Mouse (Mus musculus): ENCODE measurements around the gene A830005F24Rik. TPM values are rescaled to one million over a fixed set of nuclear protein-coding genes. Genes with fewer than 3 reads are reported as not detected.
"Not testable (repeated sequence)": the region's sequence is repeated elsewhere in the genome, so short reads cannot be mapped to it uniquely, and the experiment has no call there.

A830005F24Rik gene
- polyA plus RNA-seq, 1 experiment, result not detected

DNA sequence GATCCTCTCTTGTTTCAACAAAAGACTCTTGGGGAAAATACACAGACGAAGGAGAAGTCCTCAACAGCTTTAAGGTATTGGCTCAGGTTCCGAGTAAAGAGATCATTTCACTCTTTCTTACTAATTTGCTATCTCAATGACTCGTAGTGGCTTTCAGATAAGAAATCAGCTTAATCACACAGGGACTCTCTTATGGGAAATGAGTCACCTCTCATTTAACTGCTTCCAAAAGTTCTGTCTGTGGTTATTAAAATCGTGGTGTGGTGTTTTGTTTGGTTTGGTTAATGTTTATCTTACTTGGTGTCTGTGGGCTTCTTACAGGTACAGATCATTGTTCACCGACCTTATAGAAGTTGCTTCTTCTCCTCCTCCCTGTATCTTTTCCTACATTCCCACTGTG lies 10.9 kb upstream of the A830005F24Rik start:
- TF ChIP-seq CTCF (IDR thresholded peaks at IDR 0.05; ENCODE audit: low read depth, low read length) (no peak), POLR2A (IDR thresholded peaks at IDR 0.05; ENCODE audit: borderline replicate concordance, low read depth, low read length) (no peak)

DNA sequence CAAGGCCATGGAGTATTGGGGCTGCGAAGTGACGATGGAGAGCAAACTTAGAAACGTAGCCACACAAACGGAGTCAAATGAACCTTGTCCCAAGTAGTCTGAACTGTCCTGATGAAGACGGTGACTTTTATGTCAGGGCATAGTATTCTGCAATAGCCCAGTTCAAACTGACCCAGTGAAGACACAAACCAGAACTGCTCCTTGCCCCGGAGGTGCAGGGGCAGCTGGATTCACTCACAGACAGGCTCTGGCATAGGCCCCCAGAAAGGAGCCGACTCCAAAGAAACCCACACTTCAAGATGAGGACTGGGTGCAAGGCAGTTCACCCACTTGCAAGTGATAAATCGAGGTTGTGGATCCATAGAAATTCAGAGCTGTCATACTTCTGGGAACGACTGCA lies 4.7 kb upstream of the A830005F24Rik start:
- Histone ChIP-seq H3K4me1 (ENCODE audit: control insufficient read depth, insufficient read depth, low read length) (peaks cover 6% of the 10 kb centered on the region), H3K27ac (ENCODE audit: insufficient read depth, low read depth, low read length) (no peak overlapping the region), H3K4me3 (ENCODE audit: insufficient read depth, low read length) (no peak overlapping the region)
- no peak for TF ChIP-seq CTCF (IDR thresholded peaks at IDR 0.05; ENCODE audit: low read depth, low read length)

More for the DNA sequence above, 10.9 kb upstream of the A830005F24Rik start:
- no peaks in the 10 kb centered on the region for H3K4me1 ChIP-seq (ENCODE audit: control insufficient read depth, insufficient read depth, low read length)
- H3K27ac ChIP-seq (ENCODE audit: insufficient read depth, low read depth, low read length), result no peak overlapping the region
- H3K4me3 ChIP-seq (ENCODE audit: insufficient read depth, low read length), result no peak overlapping the region

DNA sequence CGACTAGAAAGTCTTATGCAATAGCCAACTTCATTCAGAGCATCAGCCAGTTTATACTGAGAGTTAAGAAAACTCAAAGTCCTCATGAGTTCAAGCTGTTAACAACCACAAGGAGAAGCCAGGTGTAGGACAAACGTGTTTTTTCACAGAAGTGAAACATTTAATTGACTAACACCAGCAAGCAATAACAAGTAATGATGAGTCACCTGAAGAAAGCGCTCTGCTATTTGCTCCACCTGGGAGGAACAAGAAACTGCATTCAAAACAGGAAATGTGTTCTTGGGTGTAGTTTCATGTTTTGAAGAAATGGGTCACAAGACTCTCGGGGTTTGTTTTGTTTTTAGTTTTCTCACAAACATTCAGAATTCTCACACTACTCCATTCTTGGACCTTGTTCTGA lies 2.5 kb downstream of the A830005F24Rik start:
- Histone ChIP-seq H3K4me1 (ENCODE audit: control insufficient read depth, insufficient read depth, low read length) (peaks cover 8% of the 10 kb centered on the region), H3K4me3 (ENCODE audit: insufficient read depth, low read length) (no peak overlapping the region), H3K27ac (ENCODE audit: insufficient read depth, low read depth, low read length) (no peak overlapping the region)
- no peak for TF ChIP-seq CTCF (IDR thresholded peaks at IDR 0.05; ENCODE audit: low read depth, low read length)
- TF ChIP-seq POLR2A (IDR thresholded peaks at IDR 0.05; ENCODE audit: borderline replicate concordance, low read depth, low read length), result no peak

DNA sequence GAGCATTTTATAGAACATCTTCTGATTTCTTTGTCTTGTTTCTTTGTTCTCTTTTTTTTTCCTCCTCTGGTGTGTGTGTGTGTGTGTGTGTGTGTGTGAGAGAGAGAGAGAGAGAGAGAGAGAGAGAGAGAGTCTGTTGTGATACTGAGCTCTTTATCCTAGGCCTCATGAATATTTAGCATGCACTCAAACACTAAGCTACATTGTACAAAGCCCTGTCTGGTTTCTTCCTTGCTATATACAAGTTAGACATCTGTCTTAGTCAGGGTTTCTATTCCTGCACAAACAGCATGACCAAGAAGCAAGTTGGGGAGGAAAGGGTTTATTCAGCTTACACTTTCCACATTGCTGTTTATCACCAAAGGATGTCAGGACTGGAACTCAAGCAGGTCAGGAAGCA lies 5.8 kb downstream of the A830005F24Rik start:
- not testable (repeated sequence) for H3K4me1 ChIP-seq (ENCODE audit: control insufficient read depth, insufficient read depth, low read length); H3K4me3 ChIP-seq (ENCODE audit: insufficient read depth, low read length); H3K27ac ChIP-seq (ENCODE audit: insufficient read depth, low read depth, low read length)

DNA sequence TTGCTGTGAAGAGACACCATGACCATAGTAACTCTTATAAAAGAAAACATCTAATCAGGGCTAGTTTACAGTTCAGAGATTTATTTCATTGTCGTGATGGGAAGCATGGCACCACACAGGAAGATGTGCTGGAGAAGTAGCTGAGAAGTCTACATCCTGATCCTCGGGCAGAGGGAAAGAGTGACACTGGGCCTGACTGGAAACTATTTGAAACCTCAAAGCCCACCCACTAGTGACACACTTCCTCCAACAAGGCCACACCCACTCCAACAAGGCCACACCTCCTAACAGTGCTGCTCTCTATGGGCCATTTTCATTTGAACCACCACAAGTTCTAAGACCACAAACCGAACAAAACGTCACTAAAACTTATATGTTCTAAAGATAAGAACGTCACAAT lies 12.4 kb downstream of the A830005F24Rik start:
- H3K4me1 ChIP-seq (ENCODE audit: control insufficient read depth, insufficient read depth, low read length), result peaks cover 7% of the 10 kb centered on the region
- TF ChIP-seq CTCF (IDR thresholded peaks at IDR 0.05; ENCODE audit: low read depth, low read length) (no peak), POLR2A (IDR thresholded peaks at IDR 0.05; ENCODE audit: borderline replicate concordance, low read depth, low read length) (no peak)
- no peak overlapping the region for H3K4me3 ChIP-seq (ENCODE audit: insufficient read depth, low read length)
- no peak overlapping the region for H3K27ac ChIP-seq (ENCODE audit: insufficient read depth, low read depth, low read length)

DNA sequence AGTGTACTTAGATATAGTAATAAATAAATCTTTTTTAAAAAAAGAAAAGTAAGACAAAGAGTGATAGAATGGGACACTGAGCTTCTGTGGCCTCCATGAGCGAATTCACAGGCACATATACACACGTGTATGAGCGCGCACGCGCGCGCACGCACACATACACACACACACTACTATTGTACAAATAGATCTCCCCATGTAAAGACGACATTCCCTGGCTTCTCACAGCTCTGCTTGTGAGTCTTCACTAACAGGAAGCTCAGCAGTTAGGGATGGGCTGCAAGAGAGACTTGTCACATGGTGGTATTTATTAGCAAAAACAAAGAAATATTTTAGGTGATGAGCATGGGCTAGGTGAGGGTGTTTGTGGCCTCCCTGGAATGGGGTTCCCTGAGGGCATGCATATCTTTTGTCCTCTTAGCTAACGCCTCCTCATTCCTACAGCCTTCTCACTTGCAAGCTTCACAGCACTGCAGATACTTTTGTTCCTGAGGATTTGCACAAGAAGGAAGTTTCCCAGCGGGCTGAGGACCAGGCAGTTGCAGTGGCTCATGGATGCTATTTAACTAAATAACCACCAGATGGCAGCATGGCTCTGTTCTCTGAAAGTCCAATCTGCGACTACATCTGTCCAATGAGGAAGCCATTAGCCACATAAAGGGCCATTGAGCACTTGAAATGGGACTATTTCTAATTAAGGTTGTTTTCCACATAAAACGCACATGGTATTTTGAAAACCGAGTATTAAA lies 14.9 kb downstream of the A830005F24Rik start:
- H3K4me1 ChIP-seq (ENCODE audit: control insufficient read depth, insufficient read depth, low read length), result peaks cover 13% of the 10 kb centered on the region
- no peak overlapping the region for H3K27ac ChIP-seq (ENCODE audit: insufficient read depth, low read depth, low read length)
- TF ChIP-seq POLR2A (IDR thresholded peaks at IDR 0.05; ENCODE audit: borderline replicate concordance, low read depth, low read length) (no peak), CTCF (IDR thresholded peaks at IDR 0.05; ENCODE audit: low read depth, low read length) (peak; percentile 54)
- H3K4me3 ChIP-seq (ENCODE audit: insufficient read depth, low read length), result no peak overlapping the region

DNA sequence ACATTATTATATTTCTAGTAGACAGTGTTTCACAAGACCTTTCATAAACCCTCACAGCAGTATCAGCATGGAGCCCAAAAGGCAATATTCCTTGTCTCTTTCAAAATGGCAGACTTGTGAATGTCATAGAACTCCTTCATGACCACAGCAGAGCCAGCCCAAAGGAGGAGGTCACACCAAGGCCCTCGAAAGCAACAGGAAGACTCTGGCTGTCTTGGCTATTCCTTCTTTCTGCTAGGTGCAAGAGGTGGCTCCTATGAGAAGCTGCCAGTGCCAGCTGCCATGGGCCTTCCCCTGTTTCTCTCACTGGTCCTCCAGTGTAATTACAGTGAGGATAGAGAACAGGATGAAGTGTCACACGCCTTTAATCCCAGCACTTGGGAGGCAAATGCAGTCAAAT lies 15.7 kb downstream of the A830005F24Rik start:
- Histone ChIP-seq H3K4me3 (ENCODE audit: insufficient read depth, low read length) (no peak overlapping the region), H3K4me1 (ENCODE audit: control insufficient read depth, insufficient read depth, low read length) (peaks cover 13% of the 10 kb centered on the region), H3K27ac (ENCODE audit: insufficient read depth, low read depth, low read length) (no peak overlapping the region)
- TF ChIP-seq POLR2A (IDR thresholded peaks at IDR 0.05; ENCODE audit: borderline replicate concordance, low read depth, low read length), result no peak
- TF ChIP-seq CTCF (IDR thresholded peaks at IDR 0.05; ENCODE audit: low read depth, low read length), result no peak

DNA sequence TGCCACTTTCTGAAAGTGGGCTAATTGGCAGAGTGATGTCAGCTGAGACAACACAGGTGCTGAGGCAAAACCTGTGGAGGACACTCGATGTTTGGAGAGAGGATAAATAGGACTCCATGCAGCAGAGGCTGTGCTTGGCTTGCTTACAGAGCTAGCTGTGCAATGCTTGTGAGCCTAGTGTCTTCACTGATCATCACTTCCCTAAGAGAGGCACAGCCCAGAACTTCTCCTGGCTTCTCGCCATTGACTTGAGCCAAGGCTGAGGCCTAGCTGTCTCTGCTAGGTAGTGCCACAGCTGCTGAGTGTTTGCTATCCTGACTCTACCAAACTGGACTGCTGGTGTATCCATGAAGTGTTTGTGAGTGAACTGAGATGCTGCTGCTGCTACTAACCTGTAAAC lies 17.3 kb downstream of the A830005F24Rik start:
- TF ChIP-seq CTCF (IDR thresholded peaks at IDR 0.05; ENCODE audit: low read depth, low read length) (no peak), POLR2A (IDR thresholded peaks at IDR 0.05; ENCODE audit: borderline replicate concordance, low read depth, low read length) (no peak)
- no peak overlapping the region for H3K27ac ChIP-seq (ENCODE audit: insufficient read depth, low read depth, low read length)
- peaks cover 13% of the 10 kb centered on the region for H3K4me1 ChIP-seq (ENCODE audit: control insufficient read depth, insufficient read depth, low read length)
- no peak overlapping the region for H3K4me3 ChIP-seq (ENCODE audit: insufficient read depth, low read length)

DNA sequence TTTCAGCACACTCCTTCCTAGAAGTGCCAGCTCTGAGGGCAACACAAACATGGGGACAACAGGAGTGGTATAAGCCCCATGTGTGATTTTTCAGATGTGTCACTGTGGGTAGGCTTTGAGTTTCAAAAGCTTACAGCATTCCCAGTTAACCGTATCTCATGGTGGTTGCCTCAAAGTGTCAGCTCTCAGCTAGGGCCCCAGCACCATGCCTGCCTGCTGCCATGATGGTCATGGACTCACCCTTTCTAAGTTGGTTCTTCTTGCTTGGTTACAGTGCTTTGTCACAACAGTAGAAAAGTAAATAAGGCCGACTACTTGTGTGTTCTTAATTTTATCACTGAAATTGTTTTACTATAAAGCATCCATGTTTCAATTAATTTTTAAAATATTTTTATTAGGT lies 18.1 kb downstream of the A830005F24Rik start:
- H3K4me3 ChIP-seq (ENCODE audit: insufficient read depth, low read length), result no peak overlapping the region
- TF ChIP-seq CTCF (IDR thresholded peaks at IDR 0.05; ENCODE audit: low read depth, low read length), result no peak
- no peak for TF ChIP-seq POLR2A (IDR thresholded peaks at IDR 0.05; ENCODE audit: borderline replicate concordance, low read depth, low read length)
- no peak overlapping the region for H3K27ac ChIP-seq (ENCODE audit: insufficient read depth, low read depth, low read length)
- H3K4me1 ChIP-seq (ENCODE audit: control insufficient read depth, insufficient read depth, low read length), result peaks cover 13% of the 10 kb centered on the region

DNA sequence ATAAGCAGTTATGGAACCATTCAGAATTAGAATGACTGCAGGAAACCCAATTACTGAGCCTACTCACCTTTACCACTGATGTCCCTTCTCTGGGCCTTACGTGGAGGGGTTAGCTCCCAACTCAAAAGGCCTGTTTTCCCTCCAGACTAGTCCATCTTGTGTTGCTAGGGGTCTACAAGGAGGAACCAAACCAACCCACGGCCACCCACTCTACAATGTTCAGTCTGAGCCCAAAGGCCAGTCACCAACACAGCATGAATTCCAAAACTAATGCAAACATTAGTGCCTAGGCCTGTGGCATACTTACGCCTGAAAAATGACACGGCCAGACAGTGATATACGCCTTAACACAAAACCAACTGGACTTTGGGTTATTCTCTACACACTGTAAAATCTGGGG lies 20.1 kb downstream of the A830005F24Rik start:
- Histone ChIP-seq H3K27ac (ENCODE audit: insufficient read depth, low read depth, low read length) (no peak overlapping the region), H3K4me1 (ENCODE audit: control insufficient read depth, insufficient read depth, low read length) (peaks cover 13% of the 10 kb centered on the region), H3K4me3 (ENCODE audit: insufficient read depth, low read length) (no peak overlapping the region)
- TF ChIP-seq CTCF (IDR thresholded peaks at IDR 0.05; ENCODE audit: low read depth, low read length), result no peak
- no peak for TF ChIP-seq POLR2A (IDR thresholded peaks at IDR 0.05; ENCODE audit: borderline replicate concordance, low read depth, low read length)

DNA sequence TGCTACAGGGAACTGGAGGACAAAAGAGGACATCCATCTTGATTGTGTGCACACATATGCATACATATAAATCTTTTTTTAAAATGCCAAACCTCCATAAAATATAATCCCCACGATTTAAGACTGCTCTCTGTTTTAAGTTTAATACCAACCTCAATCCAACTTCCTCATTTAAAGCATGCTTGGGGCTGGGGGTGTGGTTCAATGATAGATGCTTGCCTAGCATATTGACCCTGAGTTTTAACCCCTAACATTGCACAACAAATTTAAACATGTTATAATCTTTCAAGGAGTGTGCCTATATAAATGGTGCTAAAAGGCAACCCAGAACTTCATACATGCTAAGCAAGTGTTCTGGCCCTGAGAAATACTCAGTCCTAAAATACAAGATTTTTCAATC lies 27.1 kb downstream of the A830005F24Rik start:
- H3K4me3 ChIP-seq (ENCODE audit: insufficient read depth, low read length), result no peak overlapping the region; the same call in 1 of the 2 replicates
- TF ChIP-seq POLR2A (IDR thresholded peaks at IDR 0.05; ENCODE audit: borderline replicate concordance, low read depth, low read length) (no peak), CTCF (IDR thresholded peaks at IDR 0.05; ENCODE audit: low read depth, low read length) (no peak)
- peak overlapping the region; percentile 3; the same call in 1 of the 2 replicates for H3K27ac ChIP-seq (ENCODE audit: insufficient read depth, low read depth, low read length)
- peaks cover 14% of the 10 kb centered on the region for H3K4me1 ChIP-seq (ENCODE audit: control insufficient read depth, insufficient read depth, low read length)
